Mouse (Mus musculus): ENCODE results near the gene Cpm.

GRCm38 (mm10) chr10:117625500-117626296, 3.6 kb upstream of the Cpm start:
- TF ChIP-seq CTCF (IDR thresholded peaks at IDR 0.05; ENCODE audit: low read depth) (no peak), EP300 (IDR thresholded peaks at IDR 0.05; ENCODE audit: low read depth) (no peak)

Measured in liver, embryonic 14.5 days (tissue).